Mouse (Mus musculus) testis, postnatal 14 days (tissue): ENCODE measurements at regions not wholly inside any gene's neighbourhood (a gene's known extent, or its start where the extent isn't known, plus 50 kb on each side); places are given as distances from the start of the nearest gene placed in this dataset.

ENCODE experiments used
- DNase-seq: peaks from one replicate; pipeline ENCODE4 v3.0.0; 2021; ENCODE audit warnings: low spot score

GRCm38 (mm10) chr10:37322809-37323208 lies 184.1 kb upstream of the Marcks start:
- DNase-seq: no peak

- no peak for DNase-seq
Measured at GRCm38 (mm10) chr10:37322310-37322709, 183.6 kb upstream of the Marcks start.

DNA sequence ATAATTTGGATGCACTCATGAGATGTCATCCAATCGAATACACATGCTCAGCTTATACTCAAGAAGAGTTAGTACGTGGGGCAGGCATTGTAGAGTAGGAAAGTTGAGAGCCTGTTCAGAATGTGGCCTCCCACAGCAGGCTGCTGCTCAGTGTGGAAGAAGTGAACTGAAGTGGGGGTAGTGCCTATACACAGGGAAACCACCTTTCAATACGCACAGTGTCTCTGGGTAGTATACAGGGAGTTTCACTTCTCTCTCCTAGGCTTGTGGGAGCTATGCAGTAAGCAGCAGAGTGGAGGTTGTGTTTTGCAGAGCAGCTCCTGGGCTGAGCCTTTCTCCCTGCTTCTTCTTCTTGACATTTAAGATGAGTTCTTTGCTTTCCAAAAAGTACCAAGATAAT lies 182.5 kb upstream of the Marcks start:
- no peak for DNase-seq

DNA sequence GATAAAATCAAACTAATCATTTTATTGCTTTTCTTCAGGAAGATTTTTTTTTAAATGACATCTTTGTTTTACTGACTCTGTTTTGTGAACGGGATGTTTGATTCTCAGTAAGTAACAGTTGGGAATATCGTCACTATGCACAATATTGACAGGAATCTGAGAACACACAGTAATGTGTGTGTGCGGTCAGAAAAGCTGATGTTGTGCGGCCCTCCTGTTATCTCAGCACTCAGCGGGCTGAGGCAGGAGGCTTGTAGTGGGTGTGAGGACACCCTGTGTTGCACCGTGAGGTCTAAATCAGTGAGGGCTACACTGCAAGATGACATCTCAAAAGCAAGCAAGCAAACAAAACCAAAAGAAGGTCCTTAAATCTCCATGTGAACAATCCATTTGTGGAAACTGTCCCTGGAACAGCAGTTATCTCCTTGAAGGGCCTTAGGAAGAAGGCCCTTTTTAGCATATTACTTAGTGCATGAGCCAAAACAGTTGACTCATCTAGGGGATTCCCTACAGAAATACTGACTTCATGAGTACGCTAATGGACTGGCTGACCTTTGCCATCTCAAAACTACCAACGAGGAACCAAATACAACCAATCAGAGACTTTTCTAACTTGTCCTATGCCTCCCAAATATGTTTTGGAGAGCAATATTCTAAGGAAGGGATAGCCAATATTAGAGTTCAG lies 181.2 kb upstream of the Marcks start:
- no peak for DNase-seq

DNA sequence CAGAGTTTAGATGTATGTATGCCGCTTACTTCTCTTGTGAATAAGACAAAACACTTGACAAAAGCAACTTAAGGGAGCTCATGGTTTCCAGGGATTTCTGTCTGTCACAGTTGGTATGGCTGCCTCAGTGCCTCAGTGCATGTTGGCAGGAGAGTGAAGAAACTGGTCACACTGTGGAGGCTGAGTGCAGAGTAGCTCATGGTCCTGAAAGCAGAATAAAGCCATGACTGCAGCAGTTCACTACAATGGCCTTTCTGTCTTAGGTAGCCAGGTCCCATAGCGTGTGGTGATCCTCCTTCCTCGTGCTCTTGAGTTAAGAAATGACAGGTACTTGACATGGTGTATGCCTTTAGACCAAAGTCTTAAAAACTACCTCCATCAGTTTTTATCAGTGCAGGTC lies 178.0 kb upstream of the Marcks start:
- DNase-seq: no peak

- DNase-seq: no peak
Measured at GRCm38 (mm10) chr10:37315804-37316203, 177.1 kb upstream of the Marcks start.

- no peak for DNase-seq
Measured at GRCm38 (mm10) chr10:37314746-37315430, 176.2 kb upstream of the Marcks start.

- DNase-seq: no peak
Measured at GRCm38 (mm10) chr10:37313461-37313860, 174.7 kb upstream of the Marcks start.

DNA sequence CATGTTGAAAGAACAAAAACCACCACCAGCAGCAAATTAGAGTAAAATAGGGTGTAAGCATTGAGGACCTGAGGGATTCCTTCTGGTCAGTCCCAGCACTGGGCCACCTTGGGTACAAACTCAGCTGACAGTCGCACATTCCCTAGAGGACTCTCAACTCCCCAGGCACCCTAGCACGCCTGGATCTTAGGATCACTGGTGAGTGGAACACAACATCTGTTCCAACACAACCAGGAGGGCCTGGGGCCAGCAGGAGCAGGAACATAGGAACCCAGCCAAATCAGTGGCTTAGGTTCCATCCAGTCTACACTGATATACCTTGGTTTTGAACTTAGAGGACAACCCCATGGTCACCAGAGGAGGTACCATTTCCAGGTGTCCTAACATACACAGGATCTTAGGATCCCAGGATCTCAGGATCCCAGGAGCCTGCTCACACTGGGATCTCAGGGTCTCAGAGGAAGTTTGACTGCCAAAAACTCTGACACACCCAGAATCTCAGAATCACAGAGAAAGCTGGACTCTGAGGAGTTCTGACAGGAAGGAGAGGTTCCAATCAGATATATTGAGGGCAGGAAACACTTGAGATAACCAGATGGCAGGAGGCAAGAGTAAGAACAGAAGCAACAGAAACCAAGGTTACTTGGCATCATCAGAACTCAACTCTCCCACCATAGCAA lies 171.7 kb upstream of the Marcks start:
- DNase-seq: no peak

DNA sequence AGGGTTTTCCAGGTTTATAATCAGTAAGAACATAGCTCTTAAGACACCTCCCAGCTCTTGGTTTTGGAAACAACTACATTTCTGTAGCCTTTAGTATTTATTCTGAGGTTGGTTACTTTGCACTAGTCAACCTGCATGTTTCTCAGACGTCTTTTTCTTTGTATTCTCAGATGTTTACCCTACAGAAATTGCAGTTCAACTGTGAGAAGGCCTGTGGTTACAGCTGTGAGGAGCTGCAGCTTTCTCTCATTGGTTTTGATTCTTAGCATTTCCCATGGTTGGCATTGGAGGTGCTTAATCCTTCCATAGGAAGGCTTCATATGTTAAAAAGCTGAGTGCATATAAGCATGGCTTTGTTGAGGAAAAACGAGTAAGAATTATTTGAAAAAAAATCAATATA lies 165.9 kb upstream of the Marcks start:
- DNase-seq: no peak

GRCm38 (mm10) chr10:37300181-37300889 lies 161.6 kb upstream of the Marcks start:
- no peak for DNase-seq

- no peak for DNase-seq
Measured at GRCm38 (mm10) chr10:37298689-37299421, 160.1 kb upstream of the Marcks start.

DNA sequence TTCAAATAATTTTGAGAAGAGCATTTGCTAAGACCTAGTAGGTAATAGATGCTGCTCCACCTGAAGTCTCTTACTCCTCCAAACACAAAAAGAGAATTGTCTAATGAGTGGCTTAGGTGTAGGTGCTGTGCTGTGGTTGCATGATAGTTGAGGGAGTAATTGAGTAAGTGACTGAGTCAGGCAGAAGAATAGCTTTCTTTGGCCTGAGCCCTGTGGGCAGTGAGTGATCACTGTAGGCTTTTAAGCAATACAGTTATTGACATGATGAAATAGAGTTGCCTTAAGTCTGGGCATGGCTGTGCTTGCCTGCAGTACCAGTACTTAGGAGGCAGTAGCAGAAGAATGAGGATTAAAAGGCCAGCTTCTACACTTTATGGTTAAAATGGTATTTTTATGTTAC lies 155.5 kb upstream of the Marcks start:
- DNase-seq: no peak

DNA sequence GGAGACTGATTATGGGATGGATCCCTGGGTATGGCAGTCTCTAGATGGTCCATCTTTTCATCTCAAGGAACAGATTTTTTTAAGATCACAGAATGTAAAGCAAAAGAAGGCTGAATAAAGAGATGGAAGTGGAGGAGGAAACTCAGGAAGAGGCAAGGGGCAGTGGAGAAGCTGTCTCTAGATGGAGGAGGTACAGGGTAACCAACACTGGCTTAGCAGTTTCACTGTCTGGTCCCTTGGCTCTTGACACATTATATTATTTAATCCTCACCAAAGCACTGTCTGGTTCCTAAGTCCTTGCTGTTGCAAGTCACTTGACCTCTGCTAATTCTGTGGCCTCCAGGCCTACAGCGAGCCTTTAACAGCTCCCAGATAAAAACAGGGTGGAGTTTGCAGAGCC lies 154.6 kb upstream of the Marcks start:
- DNase-seq: no peak

DNA sequence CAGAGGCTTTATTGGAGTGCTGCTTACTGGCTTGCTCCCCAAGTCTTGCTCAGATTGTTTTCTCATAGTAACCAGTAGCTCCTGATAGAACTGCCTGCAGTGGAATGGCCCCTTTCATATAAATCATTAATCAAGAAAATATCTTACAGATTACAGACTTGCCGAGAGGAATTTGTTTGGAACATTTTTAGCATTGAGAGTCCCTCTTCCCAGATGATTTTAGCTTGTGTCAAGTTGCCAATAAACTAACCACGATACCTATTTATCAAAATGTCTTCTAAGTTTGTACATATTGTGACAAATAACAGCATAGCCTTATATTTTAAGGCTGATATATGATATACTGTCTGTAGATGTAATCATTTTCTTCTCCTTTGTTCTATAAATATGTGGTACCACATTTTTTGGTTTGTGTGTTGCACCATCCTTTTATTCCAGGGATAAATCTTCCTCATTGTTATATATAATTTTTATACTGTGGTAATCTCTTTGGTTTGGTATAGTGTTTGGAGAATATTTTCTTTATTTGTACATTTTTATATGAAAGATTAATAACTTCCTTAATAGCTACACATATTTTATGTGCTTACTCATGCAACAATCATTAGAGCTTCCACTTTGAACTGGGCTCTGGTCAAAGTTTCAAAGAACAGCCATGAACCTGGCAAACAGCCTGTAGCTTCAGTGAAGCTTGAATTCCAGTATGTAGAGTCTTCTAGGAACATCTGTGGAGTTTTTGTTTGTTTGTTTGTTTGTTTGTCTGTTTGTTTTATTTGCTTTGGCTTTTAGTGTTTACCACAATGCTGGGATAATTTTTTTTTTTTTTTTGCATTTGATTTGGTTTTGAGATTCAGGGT lies 153.1 kb upstream of the Marcks start:
- DNase-seq: no peak

DNA sequence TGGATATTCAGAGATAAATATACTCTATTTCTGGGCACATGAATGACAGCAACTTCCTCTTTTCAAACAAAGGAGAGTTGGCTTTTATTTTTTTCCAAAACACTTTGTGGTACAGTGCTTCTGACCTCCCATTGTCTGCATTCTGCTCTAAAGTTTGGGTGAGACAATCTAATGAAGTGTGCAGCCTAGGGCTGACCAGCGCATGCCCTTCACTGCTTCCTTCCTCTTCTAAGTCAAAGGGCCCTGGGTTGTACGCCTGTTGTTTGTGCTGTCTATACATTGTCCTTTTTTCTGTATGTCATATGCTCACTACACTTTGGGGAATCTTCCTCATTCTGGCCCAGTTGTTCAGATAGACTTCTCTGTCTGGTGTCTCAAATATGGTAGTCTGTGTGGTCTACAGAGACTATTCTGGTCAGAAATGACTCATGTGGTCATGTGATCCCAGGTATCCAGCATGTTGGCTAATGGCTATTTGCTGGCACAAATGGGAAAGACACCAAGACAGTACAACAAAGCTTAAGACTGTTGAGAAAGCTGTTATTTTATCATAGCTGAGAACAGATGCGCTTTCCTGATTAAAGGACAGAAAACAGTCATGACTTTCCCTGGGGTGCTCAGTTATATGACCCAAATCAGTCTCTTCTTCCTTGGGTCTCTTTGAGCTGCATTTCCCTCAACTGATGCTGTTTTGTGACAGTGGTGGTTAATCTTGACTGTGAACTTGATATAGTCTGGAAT lies 151.4 kb upstream of the Marcks start:
- DNase-seq: no peak

- DNase-seq: no peak
Measured at GRCm38 (mm10) chr10:37286305-37286704, 147.6 kb upstream of the Marcks start.

DNA sequence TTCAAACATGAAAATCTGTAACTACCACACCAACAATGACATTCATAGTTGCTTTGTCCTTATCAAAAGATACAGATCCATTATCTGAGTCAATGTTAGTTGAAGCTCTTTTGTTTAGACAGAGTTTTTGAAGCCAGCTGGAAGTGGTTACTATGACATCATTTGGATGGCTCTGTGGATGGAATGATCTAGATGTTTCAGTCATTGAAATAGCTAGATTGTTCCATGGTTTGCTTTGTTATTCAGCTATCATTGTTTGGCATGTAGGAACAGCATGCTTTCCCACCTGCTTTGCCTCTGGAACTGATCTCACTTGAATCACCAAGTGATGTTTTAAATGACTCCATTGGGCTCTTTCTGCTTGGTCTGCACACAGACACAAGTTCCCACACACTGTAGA lies 144.2 kb upstream of the Marcks start:
- no peak for DNase-seq

- DNase-seq: no peak
Measured at GRCm38 (mm10) chr10:37280823-37281222, 142.1 kb upstream of the Marcks start.

GRCm38 (mm10) chr10:37280150-37280820 lies 141.6 kb upstream of the Marcks start:
- DNase-seq: no peak
